17 mouse cellular contexts compared by ENCODE assay signal in the genomic region with DNA sequence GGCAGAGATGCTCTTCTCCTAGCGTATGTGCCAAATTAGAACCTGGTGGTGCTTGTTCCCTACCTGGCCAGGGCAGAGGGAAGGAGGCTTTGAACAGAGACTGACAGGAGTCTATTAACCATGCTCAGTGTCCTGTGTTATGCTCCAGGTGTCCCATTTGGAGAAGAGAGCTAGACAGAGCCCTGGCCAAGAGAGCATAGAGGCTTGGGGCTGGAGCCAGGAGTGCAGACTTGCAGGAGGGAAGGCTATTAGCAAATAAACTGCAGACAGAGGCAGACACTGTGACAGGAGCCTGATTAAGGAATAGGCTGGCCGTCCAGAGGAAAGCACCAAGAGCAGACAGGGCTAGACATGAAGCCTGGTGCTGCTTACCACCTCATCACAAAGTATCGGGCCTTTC.
"Had no signal": no experiment of that assay in that cellular context is flagged by ENCODE, and none has a peak within 500 bp of the region (broad histone marks: within the 10 kb centered on the region; RNA-seq: fewer than 3 reads in every experiment).

No protein-coding gene starts in this region.

- H3K4me3 ChIP-seq: intestine, embryonic 15.5 days; kidney, embryonic 15.5 days; liver, embryonic 13.5 days had no signal

- DNase-seq: kidney, adult 11 months; kidney, adult 8-10 months; kidney, postnatal 10 days; kidney, postnatal 36 days; layer of hippocampus, postnatal 36 days; liver, embryonic 13.5 days; lung, adult 2 months; lung, postnatal 14 days; lung, postnatal 4 days; right cerebral cortex, adult 18-20 months; right cerebral cortex, postnatal 14 days; right cerebral cortex, postnatal 4 days; thymus, postnatal 25 days had no signal

- H3K9ac ChIP-seq: intestine, embryonic 15.5 days; kidney, embryonic 15.5 days; liver, embryonic 13.5 days had no signal

- H3K9me3 ChIP-seq: intestine, embryonic 15.5 days; kidney, embryonic 15.5 days had no signal

- ATAC-seq: intestine, embryonic 15.5 days had no signal

- H3K27ac ChIP-seq: intestine, embryonic 15.5 days; kidney, embryonic 15.5 days; liver, embryonic 13.5 days; stomach, postnatal 0 days had no signal

- H3K36me3 ChIP-seq: intestine, embryonic 15.5 days; kidney, embryonic 15.5 days; liver, embryonic 13.5 days had no signal

- H3K4me1 ChIP-seq: intestine, embryonic 15.5 days; kidney, embryonic 15.5 days; liver, embryonic 13.5 days had no signal

- H3K4me2 ChIP-seq: intestine, embryonic 15.5 days; kidney, embryonic 15.5 days; liver, embryonic 13.5 days; midbrain, embryonic 11.5 days had no signal

- H3K27me3 ChIP-seq: intestine, embryonic 15.5 days; kidney, embryonic 15.5 days; liver, embryonic 13.5 days had no signal
